Mouse (Mus musculus) liver, embryonic 14.5 days (tissue): ENCODE measurements around the gene Adgrg5.

Experiments
- CTCF ChIP-seq: IDR thresholded peaks from 2 replicates; pipeline ENCODE4 v1.5.1; 2016; ENCODE audit warnings: antibody characterized with exemption, low read depth, control low read depth
- EP300 ChIP-seq: IDR thresholded peaks from 2 replicates; pipeline ENCODE4 v1.6.1; 2016; ENCODE audit warnings: antibody characterized with exemption, low read depth

DNA sequence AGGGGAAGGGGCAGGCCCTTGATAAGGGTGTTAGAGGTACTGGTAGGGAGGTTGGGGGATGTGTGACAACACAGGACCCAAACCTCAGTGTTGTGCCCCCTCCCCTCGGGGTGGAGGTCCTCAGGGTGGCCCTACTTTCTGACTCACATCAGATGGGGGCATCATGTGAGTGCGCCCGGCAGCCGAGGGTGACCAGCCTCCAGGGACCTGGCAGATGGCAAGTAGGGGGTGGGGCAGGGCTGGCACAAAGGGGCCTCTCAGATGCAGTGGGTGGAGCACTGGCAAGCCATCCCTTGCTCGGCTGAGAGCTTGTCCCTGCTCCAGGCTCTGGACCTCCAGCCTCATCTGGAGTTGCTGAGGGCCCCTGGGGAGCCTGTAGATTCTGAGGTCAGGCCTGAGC, 63.2 kb downstream of the Adgrg5 start:
- TF ChIP-seq CTCF (peak; percentile 5; the same call in 1 of the 2 replicates), EP300 (no peak)
